13 mouse cellular contexts compared by ENCODE assay signal in the genomic region with DNA sequence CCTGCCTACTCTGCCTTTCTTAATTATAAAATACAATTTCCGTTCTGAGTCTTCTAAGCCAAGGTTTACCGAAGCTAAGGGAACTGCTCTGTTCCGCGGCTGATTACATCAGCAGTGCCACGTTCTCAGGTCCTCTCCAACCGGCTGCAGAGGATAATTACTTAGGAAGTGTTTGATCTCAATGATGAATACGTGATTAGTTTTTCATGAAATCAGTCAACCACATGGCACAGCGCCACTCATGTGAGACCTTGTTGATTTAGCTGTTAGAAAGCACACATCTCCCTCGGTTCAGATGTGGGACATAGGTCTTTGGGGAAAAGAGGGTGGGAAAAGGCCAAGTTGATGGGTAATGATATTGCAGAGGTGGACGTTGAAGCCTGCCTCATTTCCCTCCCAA.
DNase-seq lines count a peak whose midpoint lies in the region; ATAC-seq and TF ChIP-seq lines count a peak whose summit lies in the region.
"Had no signal": no experiment of that assay in that cellular context is flagged by ENCODE, and none has a peak within 500 bp of the region (broad histone marks: within the 10 kb centered on the region; RNA-seq: fewer than 3 reads in every experiment).

No protein-coding gene starts in this region.

- 0 out of 2 replicates have a peak, but pooled peaks have one; percentile 51 for ATAC-seq in forebrain, embryonic 12.5 days (ENCODE audit: low FRiP score)
- no peak for ATAC-seq in forebrain, embryonic 15.5 days (replicated peaks)
- ATAC-seq in kidney, postnatal 0 days (replicated peaks; ENCODE audit: low FRiP score, low read depth), result peak; percentile 91
- ATAC-seq in hindbrain, embryonic 15.5 days (ENCODE audit: low FRiP score, low read depth), result no peak
- ATAC-seq in midbrain, postnatal 0 days (ENCODE audit: low FRiP score), result no peak

- DNase-seq in kidney, postnatal 0 days (ENCODE audit: low spot score), result peak; percentile 70
- DNase-seq in kidney, adult 2 months, result no peak
- DNase-seq in midbrain, postnatal 0 days (ENCODE audit: low spot score), result peak; percentile 3
- no peak for DNase-seq in cerebellum, adult 9-11 months
- no peak for DNase-seq in heart, adult 18-20 months
- DNase-seq: adrenal gland, postnatal 14 days; heart, adult 11 months; liver, embryonic 13.5 days; lung, postnatal 10 days had no signal

- no peak for TF ChIP-seq CTCF in kidney, postnatal 0 days (IDR thresholded peaks at IDR 0.05; ENCODE audit: low read depth)
- TF ChIP-seq CTCF in kidney, adult 2 months (conservative IDR thresholded peaks at IDR 0.05; ENCODE audit: insufficient read depth, insufficient read length, low read depth, low read length), result no peak
- TF ChIP-seq CTCF in midbrain, postnatal 0 days (IDR thresholded peaks at IDR 0.05), result no peak

- no peak overlapping the region for H3K27ac ChIP-seq in forebrain, embryonic 12.5 days
- H3K27ac ChIP-seq in forebrain, embryonic 15.5 days (replicated peaks), result no peak overlapping the region
- no peak overlapping the region for H3K27ac ChIP-seq in kidney, postnatal 0 days
- H3K27ac ChIP-seq in kidney, adult 2 months (ENCODE audit: insufficient read depth, low read depth, low read length), result no peak overlapping the region
- no peak overlapping the region for H3K27ac ChIP-seq in hindbrain, embryonic 15.5 days (replicated peaks)
- no peak overlapping the region for H3K27ac ChIP-seq in midbrain, postnatal 0 days (ENCODE audit: low read depth, low read length)
- H3K27ac ChIP-seq: liver, embryonic 13.5 days had no signal

- TF ChIP-seq POLR2A in kidney, adult 2 months (IDR thresholded peaks at IDR 0.05; ENCODE audit: low read depth, low read length), result no peak

- no peak overlapping the region for H3K4me3 ChIP-seq in forebrain, embryonic 12.5 days (replicated peaks)
- no peak overlapping the region for H3K4me3 ChIP-seq in forebrain, embryonic 15.5 days
- no peak overlapping the region for H3K4me3 ChIP-seq in kidney, postnatal 0 days (replicated peaks; ENCODE audit: low read depth, low read length)
- no peak overlapping the region for H3K4me3 ChIP-seq in kidney, adult 2 months (ENCODE audit: insufficient read depth, low read depth, low read length)
- no peak overlapping the region for H3K4me3 ChIP-seq in hindbrain, embryonic 15.5 days
- no peak overlapping the region for H3K4me3 ChIP-seq in midbrain, postnatal 0 days (ENCODE audit: low read depth, low read length)
- H3K4me3 ChIP-seq: liver, embryonic 13.5 days had no signal

- no peaks in the 10 kb centered on the region for H3K27me3 ChIP-seq in forebrain, embryonic 12.5 days
- no peaks in the 10 kb centered on the region for H3K27me3 ChIP-seq in forebrain, embryonic 15.5 days
- no peaks in the 10 kb centered on the region for H3K27me3 ChIP-seq in kidney, postnatal 0 days (ENCODE audit: insufficient read depth, low read length)
- no peaks in the 10 kb centered on the region for H3K27me3 ChIP-seq in kidney, adult 2 months (replicated peaks; ENCODE audit: control insufficient read depth, insufficient read depth, low read length)
- no peaks in the 10 kb centered on the region for H3K27me3 ChIP-seq in hindbrain, embryonic 15.5 days
- H3K27me3 ChIP-seq in midbrain, postnatal 0 days (ENCODE audit: insufficient read depth, low read length), result no peaks in the 10 kb centered on the region; the same call in 1 of the 2 replicates
- H3K27me3 ChIP-seq: CH12.LX; liver, embryonic 13.5 days had no signal

- no peaks in the 10 kb centered on the region for H3K4me1 ChIP-seq in forebrain, embryonic 12.5 days
- H3K4me1 ChIP-seq in forebrain, embryonic 15.5 days, result no peaks in the 10 kb centered on the region
- no peaks in the 10 kb centered on the region for H3K4me1 ChIP-seq in kidney, postnatal 0 days (replicated peaks; ENCODE audit: insufficient read depth, low read length)
- H3K4me1 ChIP-seq in kidney, adult 2 months (ENCODE audit: control insufficient read depth, insufficient read depth, low read length), result no peaks in the 10 kb centered on the region
- H3K4me1 ChIP-seq in hindbrain, embryonic 15.5 days (replicated peaks), result no peaks in the 10 kb centered on the region
- H3K4me1 ChIP-seq in midbrain, postnatal 0 days (ENCODE audit: insufficient read depth, low read length), result no peaks in the 10 kb centered on the region
- H3K4me1 ChIP-seq: liver, embryonic 13.5 days had no signal

- 54% methylated on average over 10 of the region's 10 CpGs for WGBS in forebrain, embryonic 12.5 days
- WGBS in forebrain, embryonic 15.5 days, result 30% methylated on average over 10 of the region's 10 CpGs
- 30% methylated on average over 10 of the region's 10 CpGs for WGBS in kidney, postnatal 0 days
- WGBS in kidney, adult 2 months, result 19% methylated on average over 10 of the region's 10 CpGs
- WGBS in hindbrain, embryonic 15.5 days, result 45% methylated on average over 10 of the region's 10 CpGs
- WGBS in midbrain, postnatal 0 days, result 40% methylated on average over 10 of the region's 10 CpGs

- H3K4me2 ChIP-seq in forebrain, embryonic 12.5 days, result no peak overlapping the region
- no peak overlapping the region for H3K4me2 ChIP-seq in forebrain, embryonic 15.5 days (replicated peaks)
- H3K4me2 ChIP-seq in kidney, postnatal 0 days (ENCODE audit: low read length), result peak overlapping the region; percentile 21
- peak overlapping the region; percentile 3; the same call in 1 of the 2 replicates for H3K4me2 ChIP-seq in hindbrain, embryonic 15.5 days
- H3K4me2 ChIP-seq in midbrain, postnatal 0 days (ENCODE audit: low read depth, low read length, poor library complexity, severe bottlenecking), result peak overlapping the region; percentile 12; the same call in 1 of the 2 replicates
- H3K4me2 ChIP-seq: liver, embryonic 13.5 days had no signal

- no peaks in the 10 kb centered on the region for H3K36me3 ChIP-seq in forebrain, embryonic 12.5 days (replicated peaks)
- H3K36me3 ChIP-seq in forebrain, embryonic 15.5 days, result no peaks in the 10 kb centered on the region
- H3K36me3 ChIP-seq in kidney, postnatal 0 days (ENCODE audit: insufficient read depth, low read length), result no peaks in the 10 kb centered on the region
- H3K36me3 ChIP-seq in kidney, adult 2 months (ENCODE audit: control insufficient read depth, insufficient read depth, low read length), result no peaks in the 10 kb centered on the region
- no peaks in the 10 kb centered on the region for H3K36me3 ChIP-seq in hindbrain, embryonic 15.5 days
- H3K36me3 ChIP-seq in midbrain, postnatal 0 days (ENCODE audit: insufficient read depth, low read length), result no peaks in the 10 kb centered on the region
- H3K36me3 ChIP-seq: liver, embryonic 13.5 days had no signal

- no peaks in the 10 kb centered on the region for H3K9me3 ChIP-seq in forebrain, embryonic 12.5 days
- H3K9me3 ChIP-seq in forebrain, embryonic 15.5 days, result no peaks in the 10 kb centered on the region
- H3K9me3 ChIP-seq in kidney, postnatal 0 days (replicated peaks; ENCODE audit: low read length), result no peaks in the 10 kb centered on the region
- no peaks in the 10 kb centered on the region for H3K9me3 ChIP-seq in hindbrain, embryonic 15.5 days
- H3K9me3 ChIP-seq in midbrain, postnatal 0 days (ENCODE audit: low read length), result no peaks in the 10 kb centered on the region
- H3K9me3 ChIP-seq: liver, embryonic 13.5 days had no signal

- H3K9ac ChIP-seq in forebrain, embryonic 12.5 days, result no peak overlapping the region
- no peak overlapping the region for H3K9ac ChIP-seq in forebrain, embryonic 15.5 days (replicated peaks)
- H3K9ac ChIP-seq in kidney, postnatal 0 days (ENCODE audit: low read depth, low read length), result no peak overlapping the region
- H3K9ac ChIP-seq in hindbrain, embryonic 15.5 days, result no peak overlapping the region
- no peak overlapping the region for H3K9ac ChIP-seq in midbrain, postnatal 0 days (replicated peaks; ENCODE audit: low read length, poor library complexity, severe bottlenecking)
- H3K9ac ChIP-seq: liver, embryonic 13.5 days had no signal

Comparison
In these comparisons a context has a peak if more than half of its experiments do, and no peak if none do; other contexts are left out.
1. ATAC-seq: peak in forebrain, embryonic 12.5 days (single experiment) and kidney, postnatal 0 days (single experiment); none in forebrain, embryonic 15.5 days (single experiment), hindbrain, embryonic 15.5 days (single experiment) and midbrain, postnatal 0 days (single experiment).
2. DNase-seq: peak in kidney, postnatal 0 days (single experiment) and midbrain, postnatal 0 days (single experiment); none in kidney, adult 2 months (single experiment), cerebellum, adult 9-11 months (single experiment) and heart, adult 18-20 months (0 of 2).
3. H3K4me2 ChIP-seq: peak in kidney, postnatal 0 days (single experiment), hindbrain, embryonic 15.5 days (single experiment) and midbrain, postnatal 0 days (single experiment); none in forebrain, embryonic 12.5 days (single experiment) and forebrain, embryonic 15.5 days (single experiment).